Mouse (Mus musculus): ENCODE results near the gene Gm36028.

Gene Gm36028

GRCm38 (mm10) chr16:37861029-37861428 is at the start of gene Gm36028:
TSS of gene Gm36028 (minus strand) at chr16:37861146.
- DNase-seq (ENCODE audit: low spot score), result no peak

DNA sequence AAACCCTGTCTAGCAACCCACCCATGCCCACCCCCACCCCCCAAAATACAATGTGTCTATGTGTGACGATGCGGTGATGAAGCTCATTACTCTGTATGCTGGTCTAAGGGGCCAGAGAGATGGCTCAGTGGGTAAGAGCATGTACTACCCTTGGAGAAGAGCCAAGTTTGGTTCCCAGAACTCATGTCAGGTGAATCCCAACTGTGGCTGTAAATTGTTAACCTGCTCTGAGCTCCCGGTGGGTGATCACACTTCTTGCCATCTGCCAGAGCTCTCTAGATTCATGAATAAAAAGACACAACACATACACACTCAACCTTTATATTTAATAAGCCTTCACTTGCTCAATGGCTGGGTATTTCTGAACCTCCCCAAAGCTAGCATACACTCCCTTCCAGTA is 45.5 kb upstream of the Gm36028 start:
- DNase-seq (ENCODE audit: low spot score), result no peak

- DNase-seq (ENCODE audit: low spot score), result no peak
These were observed 40.4 kb upstream of the Gm36028 start for GRCm38 (mm10) chr16:37901318-37901717.

DNA sequence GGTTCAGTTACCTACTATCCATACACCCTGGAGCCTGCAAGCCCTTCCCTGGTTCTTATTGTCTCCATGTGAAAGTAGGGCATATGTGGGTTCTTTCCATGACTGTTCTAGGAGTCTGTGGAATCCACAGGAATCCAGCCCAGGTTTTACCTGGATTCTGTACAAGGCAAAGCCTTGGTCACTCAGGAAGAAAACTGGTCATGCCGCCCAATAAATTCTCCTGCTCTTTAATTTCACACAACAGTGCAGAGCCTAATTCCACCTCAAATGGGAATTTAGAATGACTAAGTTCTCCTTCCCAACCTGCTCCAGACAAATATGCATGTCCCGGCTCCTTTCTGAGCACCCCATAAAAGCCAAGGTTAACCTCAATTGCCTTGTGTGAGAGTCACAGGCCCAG is 38.4 kb upstream of the Gm36028 start:
- no peak for DNase-seq (ENCODE audit: low spot score)

- no peak for DNase-seq (ENCODE audit: low spot score)
These were observed 37.8 kb upstream of the Gm36028 start for GRCm38 (mm10) chr16:37898790-37899189.

DNA sequence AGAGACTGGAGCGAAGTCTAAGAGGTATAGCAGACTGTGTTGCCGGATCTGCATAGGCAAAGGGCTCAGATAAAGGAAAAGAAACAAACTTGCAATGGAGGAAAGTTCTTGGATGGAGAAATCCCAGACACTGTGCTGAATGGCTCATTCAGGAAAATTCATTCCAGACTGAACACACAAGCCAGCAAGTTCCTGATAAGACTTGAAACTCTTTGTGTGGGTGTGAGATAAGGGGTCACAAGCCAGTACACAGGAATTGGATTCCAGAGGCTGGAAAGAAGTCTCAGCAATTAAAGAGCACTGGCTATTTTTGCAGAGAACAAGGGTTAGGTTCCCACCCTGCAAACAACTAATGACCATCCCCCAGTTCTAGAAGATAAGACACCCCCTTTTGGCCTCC is 33.0 kb upstream of the Gm36028 start:
- DNase-seq (ENCODE audit: low spot score), result no peak

DNA sequence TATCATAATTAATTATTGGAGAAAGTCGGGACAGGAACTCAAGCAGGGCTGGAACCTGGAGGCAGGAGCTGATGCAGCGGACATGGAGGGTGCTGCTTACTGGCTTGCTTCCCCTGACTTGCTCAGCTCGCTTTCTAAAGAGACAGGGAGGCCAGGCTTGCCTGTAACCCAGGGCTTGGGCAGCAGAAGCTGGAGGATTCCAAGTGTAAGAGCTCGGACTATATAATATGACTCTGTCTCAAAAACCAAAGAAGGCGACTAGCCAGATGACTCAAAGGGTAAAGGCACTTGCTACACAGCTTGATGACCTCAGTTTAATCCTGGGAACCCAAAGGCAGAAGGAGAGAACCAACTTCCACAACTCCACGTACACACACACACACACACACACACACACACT is 32.4 kb upstream of the Gm36028 start:
- DNase-seq (ENCODE audit: low spot score), result no peak

- DNase-seq (ENCODE audit: low spot score), result no peak
These were observed 31.7 kb upstream of the Gm36028 start for GRCm38 (mm10) chr16:37892667-37893066.

GRCm38 (mm10) chr16:37888986-37889385 is 28.0 kb upstream of the Gm36028 start:
- DNase-seq (ENCODE audit: low spot score), result no peak

DNA sequence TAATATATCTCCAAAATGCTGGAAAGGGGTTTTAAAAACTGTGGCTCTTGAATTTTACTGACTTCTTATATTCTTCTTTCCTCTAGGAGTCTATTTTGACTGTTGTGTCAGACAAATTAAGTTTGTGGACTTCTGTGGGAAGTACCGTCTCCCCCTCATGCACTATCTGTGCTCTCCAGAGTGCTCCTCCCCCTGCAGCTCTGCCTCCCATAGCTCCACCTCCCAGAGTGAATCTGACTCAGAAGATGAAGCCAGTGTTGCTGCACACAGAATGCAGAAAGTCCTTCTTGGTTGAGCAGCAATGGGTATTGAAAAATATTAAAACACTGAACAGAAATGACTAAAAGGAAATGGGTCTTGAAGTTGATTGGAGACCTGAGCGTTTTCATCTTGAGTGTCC is 20.2 kb upstream of the Gm36028 start:
- no peak for DNase-seq (ENCODE audit: low spot score)

DNA sequence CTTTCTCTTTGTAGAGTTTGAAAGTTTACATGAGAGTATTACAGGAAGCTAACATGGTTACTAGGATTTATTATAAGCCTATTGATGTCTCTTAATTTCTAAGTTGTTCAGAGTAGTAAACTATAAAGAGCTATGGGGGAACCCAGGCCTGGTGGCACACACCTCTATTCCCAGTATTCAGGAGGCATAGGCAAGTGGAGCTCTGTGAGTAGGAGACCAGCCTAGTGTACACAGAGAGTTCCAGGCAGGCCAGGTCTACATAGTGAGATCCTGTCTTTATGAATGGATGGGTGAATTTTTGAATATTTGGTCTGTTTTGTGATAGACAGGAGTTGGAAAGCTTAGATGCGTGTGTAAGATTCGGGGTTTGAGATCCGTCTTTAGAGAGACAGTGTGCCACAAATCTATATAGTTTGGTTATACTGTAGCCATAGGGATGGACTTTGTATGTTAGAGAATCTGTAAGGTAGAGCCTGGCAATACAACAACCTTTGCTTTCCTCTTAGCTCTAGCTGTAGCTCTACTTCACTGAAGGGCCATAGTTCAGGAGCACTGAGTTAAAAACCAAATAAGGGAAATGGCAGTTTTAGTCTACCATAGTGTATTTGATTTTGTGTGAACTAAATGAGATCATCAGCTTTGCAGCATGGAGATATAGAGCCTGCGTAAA is 18.9 kb upstream of the Gm36028 start:
- DNase-seq (ENCODE audit: low spot score), result no peak

- no peak for DNase-seq (ENCODE audit: low spot score)
These were observed 18.1 kb upstream of the Gm36028 start for GRCm38 (mm10) chr16:37878951-37879505.

DNA sequence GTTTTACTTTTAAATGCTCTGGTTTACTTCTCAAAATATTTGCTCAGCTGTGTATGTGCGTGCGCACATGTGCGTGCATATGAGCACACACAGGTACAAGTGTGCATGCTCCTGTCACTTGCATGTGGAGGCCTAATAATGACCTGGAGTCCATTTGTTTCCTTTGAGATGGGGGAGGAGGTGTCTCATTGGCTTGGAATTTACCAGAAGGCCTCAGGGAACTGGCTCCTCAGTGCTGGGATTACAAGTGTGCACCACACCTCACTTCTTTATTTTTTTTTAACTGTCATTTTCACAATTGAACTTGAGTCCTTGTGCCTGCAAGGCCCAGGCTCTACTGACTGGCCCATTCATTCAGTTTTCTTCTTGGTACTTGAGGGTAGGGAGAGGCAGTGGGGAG is 16.5 kb upstream of the Gm36028 start:
- no peak for DNase-seq (ENCODE audit: low spot score)

DNA sequence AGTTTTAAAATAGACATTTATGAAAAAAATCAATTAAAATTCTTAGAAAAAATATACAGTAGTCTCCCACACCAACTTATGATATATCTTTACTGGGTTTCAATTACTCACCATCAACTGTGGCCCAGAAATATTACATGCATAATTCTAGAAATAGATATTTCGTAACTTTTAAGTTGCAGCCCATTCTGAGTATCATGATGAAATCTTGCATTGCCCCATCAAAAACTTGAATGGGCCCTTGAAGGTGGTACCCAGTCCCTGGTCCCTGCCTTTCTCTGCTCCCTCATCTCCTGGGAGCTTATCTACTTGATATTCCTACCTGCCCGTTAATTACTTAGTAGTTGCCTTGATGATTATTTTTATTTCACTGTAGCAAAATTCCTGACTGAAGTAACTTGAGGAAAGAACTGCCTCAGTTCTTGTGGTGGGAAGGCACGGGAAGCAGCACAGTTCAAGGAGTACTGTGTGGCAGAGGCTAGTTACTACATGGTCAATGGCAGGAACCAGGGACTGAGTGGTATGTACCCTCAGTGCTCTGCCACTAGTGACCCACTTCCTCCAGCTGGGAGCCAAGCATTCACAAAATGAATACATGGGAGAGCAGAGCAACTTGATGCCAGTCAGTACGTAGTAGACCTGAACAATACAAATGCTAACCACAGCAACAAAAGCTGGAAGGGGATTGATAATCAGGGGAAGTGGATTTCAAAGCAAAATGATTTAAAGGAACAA is 13.7 kb upstream of the Gm36028 start:
- DNase-seq (ENCODE audit: low spot score), result no peak

GRCm38 (mm10) chr16:37871112-37871715 is 10.3 kb upstream of the Gm36028 start:
- DNase-seq (ENCODE audit: low spot score), result no peak

DNA sequence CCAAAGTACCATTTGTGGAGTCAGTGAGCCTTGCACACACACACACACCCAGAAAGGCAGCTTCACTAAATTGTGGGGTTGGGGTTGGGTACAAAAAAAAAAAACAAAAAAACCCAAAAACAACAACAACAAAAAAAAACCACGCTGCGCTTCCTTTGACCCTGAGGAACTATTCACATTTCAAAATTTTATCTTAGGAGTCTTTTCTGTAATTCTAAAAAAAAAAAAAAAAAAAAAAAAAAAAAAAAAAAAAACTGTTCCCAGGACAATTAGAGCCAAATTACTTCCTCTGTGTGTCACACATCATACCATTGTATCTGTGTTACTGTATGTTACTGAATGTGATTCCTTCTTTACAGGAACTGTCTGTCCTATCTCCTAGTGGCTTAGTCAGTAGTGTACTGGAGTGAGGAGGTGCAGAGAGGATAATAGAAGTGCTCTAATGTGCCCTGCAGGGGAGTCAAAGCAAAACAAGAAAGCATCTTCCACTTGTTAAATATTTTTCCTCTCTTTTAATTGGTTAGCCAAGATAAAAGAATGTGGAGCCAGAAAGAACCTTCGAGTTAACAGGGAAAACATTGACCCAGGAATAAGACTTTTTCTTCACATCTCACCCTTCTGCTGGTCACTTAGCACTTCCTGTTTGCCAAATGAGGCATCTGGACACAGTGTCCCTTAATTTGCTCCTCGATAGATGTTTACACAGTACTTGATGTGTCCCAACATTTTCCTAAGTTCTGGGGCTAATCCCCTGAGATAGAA is 8.7 kb upstream of the Gm36028 start:
- DNase-seq (ENCODE audit: low spot score), result no peak

DNA sequence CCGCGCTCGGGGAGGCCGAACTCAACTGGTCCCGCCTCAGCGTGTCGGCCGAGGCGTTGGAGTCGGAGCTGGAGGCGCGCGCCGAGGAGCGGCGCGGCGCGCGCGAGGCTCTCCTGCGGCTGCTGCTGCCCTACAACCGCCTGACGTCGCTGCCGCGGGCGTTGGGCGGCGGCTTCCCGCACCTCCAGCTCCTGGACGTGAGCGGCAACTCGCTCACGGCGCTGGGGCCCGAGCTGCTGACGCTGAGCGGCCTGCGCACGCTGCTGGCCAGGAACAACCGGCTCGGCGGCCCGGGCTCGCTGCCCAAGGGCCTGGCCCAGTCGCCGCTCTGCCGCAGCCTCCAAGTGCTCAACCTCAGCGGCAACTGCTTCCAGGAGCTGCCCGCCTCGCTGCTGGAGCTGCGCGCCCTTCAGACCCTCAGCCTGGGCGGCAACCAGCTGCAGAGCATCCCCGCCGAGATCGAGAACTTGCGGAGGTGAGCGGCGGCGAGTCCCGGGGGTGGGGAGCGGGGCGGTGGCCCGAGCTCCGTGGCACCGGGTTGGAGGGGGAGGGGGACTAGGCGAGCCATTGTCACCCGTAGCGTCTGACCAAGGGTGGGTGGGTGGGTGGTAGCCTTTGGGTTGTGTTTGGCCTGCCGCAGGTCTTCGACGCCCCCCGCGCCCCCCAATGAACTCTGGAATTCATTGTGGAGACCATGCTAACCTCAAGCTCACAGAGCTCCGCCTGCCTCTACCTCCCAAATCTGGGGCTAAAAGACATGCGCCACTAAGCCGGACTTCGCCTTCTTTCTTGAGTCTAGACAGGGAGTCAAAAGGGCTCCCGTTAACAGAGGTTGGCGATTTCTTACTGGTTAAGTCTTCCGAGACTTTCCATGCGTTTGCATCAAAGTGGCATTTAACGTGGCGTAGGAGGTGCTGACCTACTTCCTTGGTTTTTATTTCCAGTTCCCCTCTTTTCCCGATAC is 7.8 kb upstream of the Gm36028 start:
- DNase-seq (ENCODE audit: low spot score), result peak; percentile 20

DNA sequence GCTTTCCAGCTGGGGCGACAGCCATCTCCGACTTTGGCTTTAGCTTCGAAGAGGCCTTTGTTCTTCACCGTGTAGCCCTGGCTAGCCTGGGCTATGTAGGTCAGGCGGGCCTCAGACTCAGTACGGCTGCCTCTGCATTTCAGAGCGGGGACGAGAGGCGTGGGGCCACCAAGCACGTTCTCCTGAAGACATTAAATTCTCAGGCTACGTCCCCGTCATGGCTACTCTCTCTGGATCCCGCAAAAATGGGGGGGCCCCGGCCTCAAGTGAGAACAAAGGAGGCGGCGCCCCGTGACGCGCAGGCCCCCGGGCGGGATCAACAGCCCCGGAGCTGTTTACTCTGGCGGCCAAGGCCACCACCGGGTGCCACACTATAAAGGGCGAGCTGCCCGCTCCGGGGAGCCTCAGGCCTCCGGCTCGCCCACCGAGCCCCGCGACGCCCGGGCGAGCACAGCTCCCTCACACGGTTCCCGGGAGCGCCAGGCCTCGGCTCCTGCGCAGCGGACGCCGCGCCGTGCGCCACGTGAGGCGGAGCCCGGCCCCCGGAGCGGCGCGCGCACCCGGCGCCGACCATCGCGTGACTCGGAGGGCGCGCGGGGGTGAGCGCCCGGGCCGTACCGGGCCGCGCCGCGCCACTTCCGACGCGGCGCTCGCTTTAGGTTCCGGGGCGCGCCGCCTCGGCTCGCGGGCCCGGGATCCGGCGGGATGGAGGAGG is 7.0 kb upstream of the Gm36028 start, which contains the start of gene Lrrc58:
TSS of gene Lrrc58 (plus strand) at position 599 of the 715 bp plus-strand sequence.
- DNase-seq (ENCODE audit: low spot score), result peak; percentile 85

- no peak for DNase-seq (ENCODE audit: low spot score)
These were observed 4.9 kb upstream of the Gm36028 start for GRCm38 (mm10) chr16:37865841-37866240.

GRCm38 (mm10) chr16:37863876-37864275 is 2.9 kb upstream of the Gm36028 start:
- no peak for DNase-seq (ENCODE audit: low spot score)
